ENCODE assay signal across 16 mouse cellular contexts in the genomic region with DNA sequence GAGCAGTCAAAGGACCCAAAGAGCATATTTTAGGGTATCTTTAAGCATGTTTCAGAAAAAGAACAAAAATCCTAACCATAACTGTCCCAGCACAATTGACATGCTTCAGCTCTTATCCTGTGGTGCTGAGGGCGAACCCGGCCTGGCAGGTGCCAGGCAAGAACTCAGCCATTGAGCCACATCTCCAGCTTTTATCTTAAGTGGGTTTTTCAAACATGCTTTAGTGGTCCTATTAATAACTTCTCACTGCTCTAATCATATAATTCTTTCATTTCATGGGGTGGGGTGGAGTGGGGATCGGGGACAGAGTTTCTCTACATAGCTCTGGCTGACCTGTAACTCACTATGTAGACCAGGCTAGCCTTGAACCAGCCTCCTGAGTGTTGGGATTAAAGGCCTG.
"Had no signal": no experiment of that assay in that cellular context is flagged by ENCODE, and none has a peak within 500 bp of the region (broad histone marks: within the 10 kb centered on the region; RNA-seq: fewer than 3 reads in every experiment).

No protein-coding gene starts in this region.

- H3K4me2 ChIP-seq: limb, embryonic 12.5 days; limb, embryonic 15.5 days; liver, embryonic 11.5 days; lung, embryonic 14.5 days; midbrain, embryonic 11.5 days had no signal

- DNase-seq: kidney, adult 9 months; kidney, postnatal 14 days; kidney, postnatal 4 days; left cerebral cortex, postnatal 4 days; liver, postnatal 0 days; lung, embryonic 14.5 days; lung, postnatal 10 days; lung, postnatal 4 days; midbrain, embryonic 14.5 days; thymus, adult 18-20 months; thymus, postnatal 14 days had no signal

- H3K27me3 ChIP-seq: limb, embryonic 12.5 days; limb, embryonic 15.5 days had no signal

- ATAC-seq: liver, postnatal 0 days had no signal

- H3K27ac ChIP-seq: limb, embryonic 12.5 days; limb, embryonic 15.5 days; liver, embryonic 14.5 days had no signal

- H3K9ac ChIP-seq: limb, embryonic 12.5 days; limb, embryonic 15.5 days; liver, embryonic 14.5 days; liver, postnatal 0 days; lung, embryonic 14.5 days had no signal

- H3K36me3 ChIP-seq: limb, embryonic 12.5 days; limb, embryonic 15.5 days had no signal

- H3K9me3 ChIP-seq: limb, embryonic 15.5 days had no signal

- H3K4me3 ChIP-seq: limb, embryonic 12.5 days; limb, embryonic 15.5 days had no signal
